Mouse (Mus musculus) liver (tissue): ENCODE measurements at regions not wholly inside any gene's neighbourhood (a gene's known extent, or its start where the extent isn't known, plus 50 kb on each side); places are given as distances from the start of the nearest gene placed in this dataset.
"Not testable (repeated sequence)": the region's sequence is repeated elsewhere in the genome, so short reads cannot be mapped to it uniquely, and the experiment has no call there.

ENCODE experiments used
- DNase-seq: peaks from one replicate; pipeline ENCODE4 v3.0.0-alpha.2; 2020; ENCODE audit warnings: mixed read lengths

DNA sequence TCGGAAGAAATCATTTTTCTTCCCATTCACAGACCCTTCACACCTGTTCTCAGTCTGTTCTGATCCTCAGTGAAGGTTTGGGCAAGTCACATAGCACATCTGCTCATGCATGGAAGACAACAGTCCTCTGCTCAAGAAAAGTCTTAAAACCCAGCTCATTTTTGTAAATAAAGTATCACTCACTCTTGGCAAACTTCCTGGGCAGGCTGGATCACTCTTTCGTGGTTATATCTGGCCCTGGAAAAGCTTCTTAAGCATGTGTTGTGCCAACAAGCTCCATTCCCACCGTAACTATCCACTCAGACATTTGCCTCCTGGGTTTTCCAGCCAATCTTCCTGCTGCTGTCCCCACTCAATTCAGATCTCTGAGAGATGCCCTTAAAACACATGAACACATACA, 103.2 kb upstream of the Cep85l start:
- DNase-seq: no peak

- no peak for DNase-seq
Measured at GRCm38 (mm10) chr10:53470200-53470599, 90.5 kb upstream of the Cep85l start.

- no peak for DNase-seq
Measured at GRCm38 (mm10) chr10:53469611-53470010, 89.9 kb upstream of the Cep85l start.

DNA sequence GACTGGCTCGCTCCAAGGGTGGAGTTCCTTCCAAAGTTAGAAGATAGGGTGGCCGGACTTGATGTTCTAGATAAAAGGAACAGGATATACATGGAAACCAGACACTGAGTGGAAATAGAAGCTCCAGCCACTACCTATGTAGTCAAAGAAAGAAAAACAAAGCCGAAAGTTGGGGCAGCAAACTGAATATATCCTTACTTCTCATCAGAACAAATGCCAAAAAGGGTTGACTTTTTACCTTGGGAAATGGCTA, 88.5 kb upstream of the Cep85l start:
- no peak for DNase-seq

DNA sequence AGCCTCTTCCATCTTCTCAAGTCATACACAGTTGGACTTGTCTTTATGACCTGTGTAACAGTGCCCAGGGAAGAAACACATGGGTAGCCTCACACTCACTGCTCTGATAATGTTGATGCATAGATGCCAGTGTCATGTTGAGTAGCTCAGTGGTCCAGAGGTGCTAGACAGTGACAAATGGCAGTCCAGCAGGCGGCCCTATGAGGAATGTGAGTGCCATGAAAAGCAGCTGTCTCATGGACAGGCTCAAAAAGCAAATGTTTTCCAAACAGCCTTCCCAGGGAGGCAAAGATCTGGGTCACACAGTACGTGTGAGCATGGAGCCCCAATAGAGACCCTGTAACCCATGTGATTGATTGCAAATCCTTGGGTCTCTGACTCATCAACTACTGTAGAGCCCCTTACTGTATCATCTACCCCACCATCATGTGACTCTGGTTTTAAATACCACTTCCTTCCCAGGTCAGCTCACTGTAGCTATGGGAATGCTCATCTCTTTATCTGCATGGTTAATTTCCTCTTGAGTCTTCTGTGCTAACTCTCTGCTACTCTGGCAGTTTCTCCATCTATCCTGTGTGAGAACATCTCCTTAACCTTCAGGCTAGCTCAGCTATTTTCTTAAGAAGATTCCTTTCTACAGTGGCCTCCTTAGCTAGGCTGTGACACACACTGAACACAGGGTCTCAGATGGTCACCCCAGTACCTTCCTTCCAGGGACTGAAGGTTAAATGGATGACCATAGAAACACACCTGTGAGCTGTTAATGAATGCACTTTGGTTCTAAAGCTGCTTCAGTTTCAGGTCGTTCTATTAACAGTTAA, 87.9 kb upstream of the Cep85l start:
- DNase-seq: no peak

DNA sequence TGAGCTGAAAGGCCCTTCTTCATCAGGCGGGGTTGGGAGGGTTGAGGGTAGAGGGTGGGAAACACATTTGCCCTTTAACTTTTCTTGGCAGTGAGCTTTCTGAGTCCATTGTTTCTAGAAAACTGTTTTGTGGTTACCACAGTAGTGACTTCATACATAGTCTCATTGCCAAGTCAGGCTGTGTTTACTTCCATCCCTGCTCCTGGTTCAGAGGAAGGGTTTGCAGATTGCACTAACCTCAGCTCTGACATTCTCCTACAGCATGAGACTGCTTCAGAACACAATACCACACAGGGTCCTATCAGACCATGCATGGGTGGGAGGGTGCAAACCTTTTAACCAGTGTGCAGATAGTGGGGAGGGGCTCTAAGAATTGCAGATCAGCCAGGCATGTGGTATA, 87.1 kb upstream of the Cep85l start:
- DNase-seq: no peak

DNA sequence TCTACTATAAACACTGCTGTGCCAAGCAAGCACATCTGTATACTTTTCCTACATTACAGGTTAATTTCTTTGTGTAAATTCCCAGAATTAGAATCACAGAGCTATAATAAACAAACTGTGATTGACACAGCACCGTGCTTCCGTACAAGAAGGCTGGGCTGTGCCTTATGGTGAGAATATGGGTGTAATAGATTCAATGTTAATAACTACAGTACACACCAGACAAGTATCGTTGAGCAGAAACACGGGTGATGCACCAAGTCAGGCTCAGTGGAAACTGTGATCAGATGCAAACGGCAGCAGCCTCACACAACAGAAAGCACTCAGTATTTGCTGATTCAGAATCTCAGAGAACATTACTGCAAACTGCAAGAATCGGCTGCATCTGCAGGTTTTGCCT, 86.5 kb upstream of the Cep85l start:
- no peak for DNase-seq

GRCm38 (mm10) chr10:53464581-53464980, 84.8 kb upstream of the Cep85l start:
- no peak for DNase-seq

DNA sequence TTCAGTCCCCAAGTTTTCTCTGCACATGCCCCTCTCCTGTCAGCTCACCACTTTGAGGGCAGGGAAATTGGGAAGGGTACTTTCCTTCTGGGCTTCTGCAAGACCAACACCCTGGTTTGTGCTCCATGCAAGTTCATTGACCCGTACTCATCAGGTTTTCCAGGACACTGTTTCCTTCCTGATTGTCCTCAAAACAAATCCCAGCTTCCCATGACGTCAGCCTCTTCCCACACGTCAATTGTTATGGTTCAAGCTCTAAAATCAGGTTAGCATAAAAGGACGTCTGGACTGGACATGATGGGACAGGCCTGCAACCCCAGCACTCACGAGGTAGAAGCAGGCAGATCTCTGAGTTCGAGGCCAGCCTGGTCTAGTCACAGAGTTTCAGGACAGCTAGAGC, 84.3 kb upstream of the Cep85l start:
- DNase-seq: no peak

DNA sequence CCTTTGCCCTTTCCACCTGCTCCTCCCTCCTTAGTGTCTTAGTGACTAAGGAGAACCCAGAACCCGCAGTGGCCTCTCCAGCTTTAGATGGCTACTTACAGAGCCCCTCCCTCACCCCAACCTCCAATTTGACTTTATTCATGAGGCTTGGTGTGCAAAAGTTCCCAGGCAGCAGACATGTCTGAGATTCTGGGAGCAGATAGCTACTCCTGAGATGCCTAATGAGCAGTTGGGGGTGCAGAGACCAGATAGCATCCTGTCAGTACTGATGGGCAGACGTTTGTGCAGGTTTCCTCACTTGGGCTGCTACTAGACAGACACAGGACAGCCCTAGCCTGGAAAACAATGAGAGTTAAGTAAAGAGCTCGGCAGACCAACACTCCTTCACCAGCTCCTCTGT, 83.7 kb upstream of the Cep85l start:
- no peak for DNase-seq

DNA sequence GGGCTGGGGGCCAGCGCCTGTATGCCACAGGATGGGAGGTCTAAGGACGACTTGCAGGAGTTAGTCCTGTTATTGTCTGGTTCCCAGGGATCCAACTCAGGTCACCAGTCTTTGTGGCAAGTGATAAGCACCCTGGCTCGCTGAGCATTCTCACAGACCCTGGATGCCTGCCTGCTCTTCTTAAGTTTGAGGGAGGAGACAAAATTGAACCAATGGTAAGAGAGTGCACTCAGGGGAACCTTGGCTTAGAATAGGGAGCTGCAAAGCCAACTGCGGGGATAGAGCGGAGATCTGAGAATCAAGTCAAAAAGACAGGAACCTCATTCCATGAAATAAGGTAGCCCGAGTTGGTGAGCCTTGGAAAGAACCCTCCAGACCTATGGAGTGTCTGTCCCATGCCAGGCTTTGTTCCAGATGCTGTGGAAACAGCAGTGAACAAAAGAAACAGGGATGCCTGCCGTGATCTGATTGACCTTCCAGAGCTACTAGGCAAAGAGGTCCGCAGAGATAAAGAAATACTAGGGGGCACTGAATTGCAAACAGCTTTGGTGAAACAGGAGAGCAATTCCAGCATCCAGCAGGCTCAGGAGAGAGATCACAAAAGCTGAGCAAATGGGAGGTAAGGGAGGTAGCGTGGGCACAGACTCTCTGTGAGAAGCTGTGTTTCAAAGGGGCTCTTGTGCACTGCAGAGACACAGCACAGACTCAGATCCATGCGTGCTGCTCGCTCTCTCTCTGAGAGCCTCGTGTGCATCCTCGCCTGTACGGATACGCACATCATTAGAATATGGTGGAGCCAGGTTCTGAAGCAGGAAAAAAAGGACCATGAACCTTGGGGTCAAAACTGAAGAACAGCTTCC, 82.9 kb upstream of the Cep85l start:
- DNase-seq: no peak

GRCm38 (mm10) chr10:53461070-53461781, 81.5 kb upstream of the Cep85l start:
- no peak for DNase-seq

DNA sequence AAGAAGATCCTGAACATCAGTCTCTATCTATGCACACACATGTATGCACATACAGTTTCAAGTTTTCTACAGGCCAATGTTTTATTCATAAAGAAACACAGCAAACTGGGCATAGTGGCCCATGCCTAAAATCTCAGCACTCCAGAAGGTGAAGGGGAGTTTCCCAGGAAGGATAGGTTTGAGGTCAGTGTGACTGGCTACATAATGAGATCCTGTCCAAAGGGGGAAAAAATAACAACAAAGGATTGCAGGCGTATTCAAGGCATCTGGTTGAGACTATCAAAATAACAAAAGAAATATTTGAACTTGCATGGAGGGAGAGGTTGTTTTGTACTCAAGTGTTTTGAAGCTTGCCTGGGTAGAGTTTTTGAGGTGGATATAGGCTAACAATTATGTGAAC, 80.0 kb upstream of the Cep85l start:
- not testable (repeated sequence) for DNase-seq

DNA sequence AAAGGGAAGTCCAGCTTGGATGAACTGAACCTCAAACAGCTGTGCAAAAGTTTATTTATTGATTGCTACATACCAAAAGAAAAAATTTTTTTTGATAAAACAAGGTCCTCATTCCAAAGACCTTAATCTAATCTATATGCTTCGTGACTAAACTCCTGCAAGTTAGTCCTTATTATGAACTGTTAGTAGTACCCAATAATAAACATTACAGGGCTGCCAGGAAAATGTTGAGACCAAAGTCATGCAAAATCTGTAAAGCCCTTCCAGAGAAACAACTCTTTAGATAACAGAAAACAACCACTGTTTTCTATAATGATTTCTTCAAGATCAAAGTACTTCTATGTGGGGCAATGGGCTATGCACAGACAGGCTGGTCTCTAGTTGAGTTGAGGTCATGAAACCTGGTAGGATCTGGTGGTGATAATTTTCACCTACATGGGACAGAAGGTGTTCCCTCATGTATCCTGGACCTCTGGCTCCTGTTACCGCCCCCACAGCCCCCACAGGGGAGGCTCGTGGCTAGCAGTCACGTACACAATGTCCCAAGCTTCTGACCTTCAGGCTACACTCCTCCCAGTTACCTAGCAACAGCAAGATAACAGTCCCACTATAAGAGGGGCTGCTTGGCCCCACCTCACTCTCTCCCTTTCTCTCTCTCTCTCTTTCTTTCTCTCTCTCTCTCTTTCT, 76.4 kb upstream of the Cep85l start:
- DNase-seq: no peak

GRCm38 (mm10) chr10:53444789-53445188, 65.0 kb upstream of the Cep85l start:
- DNase-seq: no peak

- DNase-seq: no peak
Measured at GRCm38 (mm10) chr10:53443443-53443842, 63.7 kb upstream of the Cep85l start.

GRCm38 (mm10) chr10:53442912-53443311, 63.2 kb upstream of the Cep85l start:
- no peak for DNase-seq

GRCm38 (mm10) chr10:53440251-53440650, 60.5 kb upstream of the Cep85l start:
- no peak for DNase-seq

DNA sequence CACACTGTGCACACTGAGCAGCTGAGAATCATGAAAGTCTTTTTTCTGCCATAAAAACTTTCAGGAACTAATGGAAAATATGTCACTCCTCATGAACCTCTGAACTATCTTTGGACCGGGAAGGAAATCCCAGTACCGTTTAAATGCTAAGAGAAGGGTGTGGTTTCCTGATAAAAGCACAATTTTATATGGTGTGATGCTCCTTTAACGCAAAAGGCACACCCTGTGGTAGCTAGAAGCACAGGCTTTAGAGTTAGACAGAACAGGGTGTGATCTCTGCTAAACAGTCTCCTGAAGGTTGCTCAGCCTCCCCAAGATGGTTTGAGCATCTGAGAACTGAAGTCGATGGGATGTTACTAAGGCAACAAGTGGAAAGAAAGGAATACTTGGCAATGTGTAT, 58.6 kb upstream of the Cep85l start:
- DNase-seq: no peak

DNA sequence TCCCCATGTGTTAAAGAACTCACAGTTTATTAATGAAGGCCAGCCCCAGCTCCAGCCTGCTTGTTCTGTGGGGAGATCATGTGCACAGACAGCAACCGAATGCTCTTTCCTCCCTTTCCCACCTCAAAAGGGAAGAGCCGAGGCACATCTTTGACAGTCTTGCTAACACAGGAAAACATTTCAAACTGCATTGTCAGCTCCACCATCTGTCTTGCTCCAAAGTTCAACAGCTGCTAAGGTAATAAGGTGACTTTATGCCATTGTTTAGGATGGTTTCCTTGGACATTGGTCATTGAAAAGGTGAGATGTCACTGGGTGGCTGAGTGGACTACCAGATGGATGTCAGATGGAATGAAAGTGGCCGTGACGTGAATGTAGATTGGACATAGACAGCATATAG, 58.0 kb upstream of the Cep85l start:
- no peak for DNase-seq

- DNase-seq: no peak
Measured at GRCm38 (mm10) chr10:53436023-53436475, 56.3 kb upstream of the Cep85l start.

GRCm38 (mm10) chr10:53435181-53435874, 55.6 kb upstream of the Cep85l start:
- peak; percentile 76 for DNase-seq
